Mouse (Mus musculus): ENCODE measurements at regions not wholly inside any gene's neighbourhood (a gene's known extent, or its start where the extent isn't known, plus 50 kb on each side); places are given as distances from the start of the nearest gene placed in this dataset.

DNA sequence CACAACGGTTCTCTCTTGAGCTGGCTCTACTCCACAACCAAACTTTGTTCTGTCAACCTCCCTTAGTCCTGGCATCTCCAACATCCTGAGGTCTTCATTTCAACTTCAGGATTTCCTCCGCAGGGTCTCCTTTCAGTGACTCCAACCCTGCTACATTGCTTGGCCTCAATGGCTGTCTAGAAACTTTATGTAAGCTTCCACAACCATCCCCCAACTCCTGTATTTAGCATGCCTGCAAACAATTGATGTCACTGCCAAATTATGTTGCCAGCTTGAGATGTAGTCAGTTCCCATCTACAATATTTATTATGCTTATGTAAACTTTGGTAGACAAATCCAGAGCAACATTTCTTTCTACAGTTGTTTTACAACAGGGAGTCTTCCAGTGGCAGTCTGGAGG, 336.4 kb upstream of the Meis1 start:
- no peak for TF ChIP-seq TCF12 (IDR thresholded peaks at IDR 0.05; ENCODE audit: insufficient read depth, poor library complexity, severe bottlenecking)
- TF ChIP-seq SRF (IDR thresholded peaks at IDR 0.05; ENCODE audit: control insufficient read depth, insufficient read length, low read depth) = no peak
- no peak for TF ChIP-seq CEBPB (IDR thresholded peaks at IDR 0.05; ENCODE audit: insufficient read depth, poor library complexity, severe bottlenecking)
- no peak for TF ChIP-seq E2F4 (IDR thresholded peaks at IDR 0.05; ENCODE audit: insufficient read depth)
- TF ChIP-seq USF1 (IDR thresholded peaks at IDR 0.05; ENCODE audit: low read depth) = no peak
- no peak for TF ChIP-seq POLR2A (IDR thresholded peaks at IDR 0.05; ENCODE audit: insufficient read length, low read depth)
- TF ChIP-seq POLR2AphosphoS2 (IDR thresholded peaks at IDR 0.05; ENCODE audit: insufficient read length, low read depth) = no peak
- TF ChIP-seq MAX (IDR thresholded peaks at IDR 0.05; ENCODE audit: low read depth) = no peak
